7 mouse cellular contexts compared by ENCODE assay signal in the genomic region with DNA sequence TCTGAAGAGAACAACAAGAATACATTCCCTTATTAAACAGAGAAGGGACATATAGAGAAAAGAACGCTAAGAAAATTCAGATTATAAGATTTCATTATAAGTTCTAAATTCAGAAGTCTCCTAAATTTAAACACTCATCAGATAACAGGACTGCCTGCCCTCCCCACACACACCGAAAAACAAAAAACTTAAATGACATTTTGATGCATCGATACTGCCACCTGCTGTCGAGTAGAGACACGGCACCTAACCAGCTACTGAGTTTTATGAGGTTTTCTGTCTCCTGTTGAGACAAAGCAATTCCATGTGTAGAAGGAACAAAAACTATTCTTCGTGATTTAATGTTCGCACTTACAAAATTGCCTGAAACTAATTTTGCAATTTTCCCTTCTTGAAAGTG. TPM values are rescaled to one million over a fixed set of nuclear protein-coding genes. Genes with fewer than 3 reads are reported as not detected.
DNase-seq lines count a peak whose midpoint lies in the region.

No protein-coding gene starts in this region.

- peak; percentile 64 for DNase-seq in adipocyte (ENCODE audit: low spot score)
- DNase-seq in embryo, embryonic 10 days (ENCODE audit: low spot score) = peak; percentile 90
- peak; percentile 39 for DNase-seq in gastrocnemius, postnatal 10 days
- DNase-seq in hindlimb bud, embryonic 11.5 days (ENCODE audit: extremely low spot score, low read depth, low spot score) = peak; percentile 92
- DNase-seq in left cerebral cortex, adult 18-20 months (ENCODE audit: low spot score in 2 of 2) = peak; percentile 67 to 71
- DNase-seq in lung, postnatal 4 days = peak; percentile 42 to 74
- DNase-seq in right cerebral cortex, postnatal 14 days = peak; percentile 48

RNA-seq across cellular contexts. Expression of gene Gfral, which starts 23.2 kb away (rescaled TPM):
- not detected for total RNA-seq in gastrocnemius, postnatal 10 days (2021)
- total RNA-seq in left cerebral cortex, adult 18-20 months (2021) = not detected

Comparison
In these comparisons a context has a peak if more than half of its experiments do, and no peak if none do; other contexts are left out.
1. Peak in every context shown above with its lines: DNase-seq.
2. DNase-seq: peak in every context shown above with its lines; median percentile 92 in hindlimb bud, embryonic 11.5 days; 90 in embryo, embryonic 10 days; 69 in left cerebral cortex, adult 18-20 months; 64 in adipocyte; 58 in lung, postnatal 4 days; 48 in right cerebral cortex, postnatal 14 days; 39 in gastrocnemius, postnatal 10 days.